Mouse (Mus musculus) adrenal gland, adult 8-10 months (tissue): ENCODE data around the gene C87499. TPM values are rescaled to one million over a fixed set of nuclear protein-coding genes. Genes with fewer than 3 reads are reported as not detected.

Source experiments
- DNase-seq: peaks from one replicate; pipeline ENCODE4 v3.0.0; 2022
- total RNA-seq, 4 experiments: library from RNA; stranded (reverse); gene quantifications; 2 replicates each; pipeline ENCODE4 v1.2.4; 2022

The C87499 gene
- total RNA-seq: not detected

DNA sequence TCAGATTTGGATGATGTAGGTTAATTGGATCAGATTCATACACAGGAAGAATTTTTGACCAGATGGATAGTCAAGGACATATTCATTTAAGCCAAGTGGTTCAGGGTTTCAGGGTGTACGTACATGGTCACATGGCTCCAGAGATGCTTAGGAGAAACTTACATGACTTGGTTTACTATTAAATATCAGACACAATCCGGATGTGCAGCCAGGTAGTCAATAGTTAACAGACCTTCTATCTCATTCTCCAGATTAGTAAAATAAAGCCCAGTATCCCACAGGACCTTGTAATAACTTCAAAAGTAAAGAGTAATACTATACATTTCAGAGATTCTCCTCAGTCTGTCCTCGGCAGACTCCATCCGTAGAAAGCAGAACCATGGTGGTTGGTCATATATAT is at the start of gene C87499:
Gene C87499 (minus strand): TSS at position 101 of the 400 bp plus-strand sequence.
- no peak for DNase-seq

DNA sequence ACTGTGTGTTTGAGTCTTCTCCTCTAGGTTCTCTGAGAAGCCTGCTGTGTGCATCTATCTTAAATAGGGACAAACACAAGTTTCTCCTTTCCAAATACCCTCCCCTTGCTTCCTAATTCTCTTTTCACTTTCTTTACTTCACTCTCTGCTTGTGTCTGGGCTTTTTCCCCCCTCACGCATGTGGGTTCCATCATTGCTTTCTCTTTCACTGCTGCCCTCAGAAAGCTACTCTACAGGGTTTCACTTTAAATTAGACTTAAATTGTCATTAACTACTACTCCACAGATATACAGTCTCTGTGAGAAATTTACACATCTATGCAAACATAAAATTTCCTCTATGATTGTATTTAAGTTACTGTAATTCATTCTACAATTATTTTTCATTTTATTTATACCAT is 49.6 kb upstream of the C87499 start, which contains the start of gene Ifna2:
Gene Ifna2 (minus strand): TSS at position 101 of the 400 bp plus-strand sequence.
- DNase-seq: no peak

DNA sequence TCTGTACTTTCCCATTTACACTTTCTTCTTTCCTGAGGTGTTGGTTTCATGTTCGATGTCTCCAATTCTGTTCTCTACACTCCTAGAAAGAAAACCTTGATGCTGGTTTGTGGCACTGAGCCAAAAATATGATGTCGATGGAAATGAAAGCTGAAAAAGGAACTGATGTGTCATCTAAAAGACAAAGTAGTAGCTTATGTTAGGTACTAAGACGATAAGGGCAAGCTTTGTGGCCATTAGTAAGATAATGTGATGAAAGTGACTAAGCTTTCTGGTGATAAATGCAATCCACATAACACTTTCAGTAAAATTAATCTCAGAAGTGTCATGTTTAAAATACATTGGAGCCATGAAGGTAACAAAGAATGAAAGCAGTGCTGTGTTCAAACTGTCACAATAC is 47.1 kb upstream of the C87499 start:
- DNase-seq: no peak

DNA sequence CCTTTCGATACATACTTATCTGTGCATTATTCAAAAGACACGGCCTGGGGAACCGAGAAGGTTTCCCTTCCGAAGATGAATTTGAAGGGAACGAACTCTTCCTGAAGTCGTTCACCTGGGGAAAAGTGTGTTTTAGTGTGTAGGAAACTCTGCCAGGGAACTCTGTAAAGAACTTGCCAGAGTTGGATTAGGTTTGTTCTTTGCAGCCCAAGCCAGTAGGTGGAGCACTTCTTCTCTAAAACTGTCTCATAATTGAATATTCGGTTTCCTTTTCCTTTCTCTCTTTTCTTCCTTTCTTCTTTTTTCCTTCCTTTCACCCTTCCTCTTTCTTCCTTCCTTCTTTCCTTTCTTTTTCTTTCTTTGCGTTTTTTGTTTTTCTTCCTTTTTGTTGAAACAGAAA is 46.2 kb upstream of the C87499 start:
- no peak for DNase-seq

DNA sequence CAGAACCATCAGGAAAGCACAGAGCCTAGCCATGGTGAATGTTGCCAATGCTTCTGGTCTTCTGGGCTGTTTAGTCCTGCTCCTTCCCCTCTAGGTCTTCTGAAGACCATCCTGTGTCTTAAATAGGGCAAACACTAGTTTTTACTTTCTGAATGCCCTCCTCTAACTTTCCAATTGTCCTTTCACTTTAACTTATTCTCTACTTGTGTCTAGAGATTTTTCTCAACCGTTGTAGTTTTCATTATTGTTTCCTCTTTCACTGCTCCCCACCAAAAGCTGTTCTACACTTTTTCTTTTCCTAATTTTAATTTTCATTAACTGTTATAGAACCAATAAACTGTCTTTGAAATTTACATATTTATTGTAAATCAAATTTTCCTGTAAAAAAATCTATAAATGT is 42.6 kb upstream of the C87499 start, which contains the start of gene Ifna16:
Gene Ifna16 (minus strand): TSS at position 101 of the 400 bp plus-strand sequence.
- DNase-seq: no peak

DNA sequence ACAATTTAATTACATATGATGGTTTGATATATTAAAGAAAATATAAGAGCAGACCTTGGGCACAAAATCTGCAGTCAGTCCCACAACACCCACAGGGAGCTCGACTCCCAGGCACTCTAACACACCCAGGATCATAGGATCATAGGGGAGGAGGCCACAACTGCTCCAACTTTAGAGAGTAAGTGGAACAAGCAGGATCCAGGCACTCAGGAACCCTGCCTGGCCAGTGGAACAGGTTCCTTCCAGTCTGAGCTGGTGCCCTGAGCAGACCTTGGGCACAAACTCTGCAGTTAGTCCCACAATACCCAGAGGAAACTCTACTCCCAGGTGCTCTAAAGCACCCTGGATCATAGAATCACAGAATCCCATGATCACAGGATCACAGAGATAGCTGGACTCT is 21.2 kb upstream of the C87499 start:
- no peak for DNase-seq

DNA sequence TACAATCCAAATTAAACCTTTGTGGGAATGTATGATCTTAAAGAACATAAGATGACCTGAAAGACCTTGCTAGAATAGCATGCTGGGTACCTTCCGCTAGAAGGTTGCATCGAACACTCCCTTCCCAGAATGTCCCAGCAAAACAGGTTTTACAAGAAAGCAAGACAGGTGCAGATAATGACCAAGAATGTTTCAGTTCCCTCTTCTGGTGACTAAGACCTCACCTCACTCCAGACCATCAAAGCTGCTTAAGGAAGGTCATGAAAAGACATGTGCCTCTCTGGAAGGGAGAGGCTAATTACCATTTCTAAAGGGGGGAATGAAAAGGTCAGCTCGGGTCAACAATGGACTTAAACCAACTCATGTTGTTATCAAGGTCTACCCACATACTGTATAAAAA is 19.4 kb upstream of the C87499 start:
- no peak for DNase-seq

DNA sequence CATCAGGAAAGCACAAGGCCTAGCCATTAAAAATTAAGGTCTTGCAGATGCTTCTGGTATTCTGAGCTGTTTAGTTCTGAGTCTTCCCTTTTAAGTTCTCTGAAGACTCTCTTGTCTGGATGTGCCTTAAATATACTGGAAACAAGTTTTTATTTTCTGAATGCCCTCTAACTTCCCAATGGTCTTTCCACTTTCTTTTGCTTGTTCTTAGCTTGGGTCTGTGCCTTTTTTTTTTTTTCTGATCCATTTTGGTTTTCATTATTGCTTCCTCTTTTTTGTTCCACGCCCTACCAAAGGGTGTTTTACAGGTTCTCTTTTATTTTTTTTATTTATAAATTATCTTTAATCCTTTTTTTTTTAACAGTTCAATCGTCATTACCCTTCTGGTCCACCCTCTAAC is 10.1 kb upstream of the C87499 start, which contains the start of gene Ifna13:
Gene Ifna13 (minus strand): TSS at position 101 of the 400 bp plus-strand sequence.
- DNase-seq: no peak

DNA sequence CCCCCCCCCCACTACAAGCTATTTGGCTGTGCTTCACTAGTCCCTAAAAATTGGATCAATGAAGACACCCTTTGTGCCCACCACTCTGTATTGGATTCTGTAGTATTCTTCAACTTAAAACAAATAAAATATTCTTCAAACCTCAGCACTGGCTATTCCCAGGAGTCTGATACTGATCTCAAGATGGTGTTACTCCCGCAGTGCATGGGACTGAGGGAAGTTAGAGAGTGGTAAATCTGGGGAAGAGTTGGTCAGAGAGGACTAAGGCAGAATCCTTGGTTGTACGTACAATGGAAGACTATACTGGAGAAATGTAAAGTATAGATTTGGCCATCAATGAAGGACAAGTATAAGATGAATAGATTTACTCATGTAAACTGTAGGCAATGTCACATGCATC is 8.3 kb upstream of the C87499 start:
- DNase-seq: no peak

DNA sequence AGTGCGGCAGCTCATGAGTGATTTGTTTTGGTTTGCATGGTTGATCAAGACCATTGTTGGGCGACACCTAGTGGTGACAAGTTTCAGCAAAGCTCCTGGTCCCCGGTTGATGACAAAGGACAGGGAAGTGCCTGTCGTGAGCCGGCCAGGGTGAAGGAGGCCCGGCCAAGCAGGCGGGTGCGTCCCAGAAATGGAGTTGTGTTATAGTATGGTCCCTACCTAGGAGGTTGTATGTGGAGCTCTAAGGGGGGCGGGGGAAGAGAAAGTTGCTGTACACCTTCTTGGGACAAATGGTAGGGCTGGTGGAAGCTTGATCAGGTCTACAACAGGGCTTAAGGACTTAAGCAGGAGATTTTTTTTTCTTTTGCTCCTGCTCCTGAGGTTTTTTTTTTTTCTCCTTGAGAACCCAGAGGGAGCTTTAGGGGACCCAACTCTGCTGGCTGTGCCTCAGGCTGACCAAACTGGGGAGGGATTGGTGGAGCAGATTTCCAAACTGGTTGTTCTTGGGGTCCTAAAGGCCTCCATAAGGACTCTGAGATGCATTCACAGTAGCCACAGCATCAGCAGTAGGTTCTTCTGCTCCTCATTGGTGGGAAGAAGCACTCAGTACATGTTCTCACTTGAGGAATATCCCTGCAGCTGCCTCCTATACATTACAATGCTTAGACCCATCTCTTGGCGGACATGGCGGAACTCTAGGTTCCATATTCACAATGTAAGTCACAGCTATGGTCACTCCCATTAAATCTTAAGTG is 7.0 kb upstream of the C87499 start:
- DNase-seq: peak; percentile 83

DNA sequence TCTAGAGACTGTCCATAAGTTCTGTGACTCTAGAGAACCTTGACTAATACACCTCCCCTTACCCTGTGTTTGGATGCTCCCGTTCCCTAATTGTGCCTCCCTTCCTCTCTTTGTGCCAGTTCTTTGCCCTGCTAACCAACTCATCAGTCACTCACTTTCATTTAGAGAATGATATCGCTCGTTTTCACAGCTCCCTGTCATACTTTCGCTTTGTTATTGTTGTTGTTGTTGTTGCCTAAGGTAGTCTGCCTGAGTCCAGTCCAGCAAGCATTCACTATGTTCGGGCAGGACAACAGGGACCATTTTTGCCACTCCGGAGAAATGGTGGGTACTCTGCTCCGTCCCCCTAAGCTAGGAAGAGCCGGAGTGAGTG is 6.5 kb upstream of the C87499 start:
- no peak for DNase-seq

DNA sequence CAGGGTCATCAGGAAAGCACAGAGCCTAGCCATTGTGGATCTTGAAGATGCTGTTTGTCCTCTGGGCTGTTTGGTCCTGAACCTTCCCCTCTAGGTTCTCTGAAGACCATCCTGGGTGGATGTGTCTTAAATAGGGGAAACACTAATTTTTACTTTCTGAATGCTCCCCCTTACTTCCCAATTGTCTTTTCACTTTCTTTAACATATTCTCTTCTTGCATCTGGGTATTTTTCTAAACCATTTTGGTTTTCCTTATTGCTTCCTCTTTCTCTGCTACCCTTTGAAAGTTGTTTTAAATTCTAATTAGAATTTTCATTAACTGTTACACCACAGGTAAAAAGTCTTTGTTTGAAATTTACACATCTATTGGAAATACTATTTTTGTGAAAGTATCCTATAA is 30.9 kb downstream of the C87499 start, which contains the start of gene Ifna12:
Gene Ifna12 (minus strand): TSS at position 101 of the 400 bp plus-strand sequence.
- no peak for DNase-seq

DNA sequence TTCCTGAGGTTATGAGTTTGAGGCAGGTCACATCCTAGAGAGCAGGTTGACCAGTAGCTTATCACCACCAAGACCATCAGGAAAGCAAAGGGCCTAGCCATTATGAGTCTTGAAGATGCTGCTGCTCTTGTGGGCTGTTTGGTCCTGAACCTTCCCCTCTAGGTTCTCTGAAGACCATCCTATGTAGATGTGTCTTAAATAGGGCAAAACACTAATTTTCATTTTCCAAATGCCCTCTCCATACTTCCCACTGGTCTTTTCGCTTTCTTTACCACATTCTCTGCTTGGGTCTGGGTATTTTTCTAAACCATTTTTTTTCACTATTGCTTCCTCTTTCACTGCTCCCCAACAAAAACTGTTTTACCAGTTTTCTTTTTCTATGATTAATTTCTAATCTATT is 41.9 kb downstream of the C87499 start, which contains the start of gene Ifna9:
Gene Ifna9 (minus strand): TSS at position 101 of the 400 bp plus-strand sequence.
- DNase-seq: no peak

Other genes starting within 250 kb of the C87499 start
- gene Hacd4, start 195.5 kb downstream of the C87499 start, total RNA-seq: 1 to 10 TPM; 3.3 to 6.9 (median 5.0) TPM
- not detected for gene Ifnb1, start 111.6 kb downstream of the C87499 start, total RNA-seq
- gene Ifna15, start 76.2 kb downstream of the C87499 start, total RNA-seq: not detected
- gene Ifna14, start 62.6 kb downstream of the C87499 start, total RNA-seq: not detected
- gene Ifna9, start 42.0 kb downstream of the C87499 start, total RNA-seq: not detected
- gene Ifna12, start 31.0 kb downstream of the C87499 start, total RNA-seq: not detected
- not detected for gene Ifna13, start 10.0 kb upstream of the C87499 start, total RNA-seq
- gene Ifna16, start 42.5 kb upstream of the C87499 start, total RNA-seq: not detected
- not detected for gene Ifna2, start 49.5 kb upstream of the C87499 start, total RNA-seq
- not detected for gene Ifnab, start 56.9 kb upstream of the C87499 start, total RNA-seq
- under 1 TPM; 0.67 to 0.92 (median 0.73) TPM for gene Gm26566, start 87.4 kb upstream of the C87499 start, total RNA-seq
- 100 to 1,000 TPM in 1 of 4 experiments, 10 to 100 TPM in 3; 76.7 to 100 (median 91.0) TPM for gene Klhl9, start 88.1 kb upstream of the C87499 start, total RNA-seq
- gene Gm13271, start 120.5 kb upstream of the C87499 start, total RNA-seq: not detected
- not detected for gene Gm13283, start 125.7 kb upstream of the C87499 start, total RNA-seq
- under 1 TPM in 1 of 4 experiments, not detected in 3; 0.46 TPM for gene Gm13290, start 139.4 kb upstream of the C87499 start, total RNA-seq
- gene Gm13289, start 142.5 kb upstream of the C87499 start, total RNA-seq: not detected
- not detected for gene Gm13272, start 145.4 kb upstream of the C87499 start, total RNA-seq
- gene Ifnz, start 147.7 kb upstream of the C87499 start, total RNA-seq: under 1 TPM in 1 of 4 experiments, not detected in 3; 0.49 TPM
- gene Gm13276, start 151.3 kb upstream of the C87499 start, total RNA-seq: not detected
- gene Gm13277, start 154.2 kb upstream of the C87499 start, total RNA-seq: not detected
- gene Gm13278, start 157.1 kb upstream of the C87499 start, total RNA-seq: not detected
- not detected for gene Gm13275, start 160.1 kb upstream of the C87499 start, total RNA-seq
- not detected for gene Gm13279, start 163.0 kb upstream of the C87499 start, total RNA-seq
- under 1 TPM in 1 of 4 experiments, not detected in 3; 0.24 TPM for gene Gm13285, start 165.3 kb upstream of the C87499 start, total RNA-seq
- not detected for gene Gm13287, start 168.8 kb upstream of the C87499 start, total RNA-seq
- not detected for gene Gm13288, start 171.1 kb upstream of the C87499 start, total RNA-seq
- gene Ifna7, start 181.8 kb upstream of the C87499 start, total RNA-seq: not detected
- gene Ifna11, start 185.5 kb upstream of the C87499 start, total RNA-seq: not detected
- gene Ifna6, start 193.0 kb upstream of the C87499 start, total RNA-seq: not detected
- gene Ifna5, start 201.1 kb upstream of the C87499 start, total RNA-seq: not detected
- gene Ifna4, start 207.4 kb upstream of the C87499 start, total RNA-seq: not detected
- not detected for gene Ifna1, start 215.7 kb upstream of the C87499 start, total RNA-seq
- not detected for gene Ifne, start 245.8 kb upstream of the C87499 start, total RNA-seq